12 mouse cellular contexts compared by ENCODE assay signal in the genomic region with DNA sequence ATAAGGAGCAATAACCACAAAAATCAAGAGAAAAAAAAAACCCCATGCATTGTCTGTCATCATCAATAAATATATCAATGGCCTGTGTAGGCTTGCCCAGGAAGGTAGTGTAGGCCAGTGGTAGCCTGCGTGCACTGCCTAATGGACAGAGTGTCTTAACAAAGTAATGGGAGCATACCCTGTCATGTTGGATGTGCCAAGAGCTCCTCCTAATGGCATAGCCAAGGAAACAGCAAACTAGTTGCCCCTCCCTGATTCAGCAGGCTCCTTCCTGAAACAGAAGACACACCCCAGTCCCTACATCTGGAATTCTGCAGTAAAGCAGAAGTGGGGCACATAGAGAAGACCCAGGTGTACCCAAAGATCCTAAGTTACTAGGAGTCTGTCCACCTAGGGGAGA.
DNase-seq lines count a peak whose midpoint lies in the region; ATAC-seq and TF ChIP-seq lines count a peak whose summit lies in the region.
"Had no signal": no experiment of that assay in that cellular context is flagged by ENCODE, and none has a peak within 500 bp of the region (broad histone marks: within the 10 kb centered on the region; RNA-seq: fewer than 3 reads in every experiment).

No protein-coding gene starts in this region.

- H3K36me3 ChIP-seq in heart, embryonic 12.5 days: no peaks in the 10 kb centered on the region
- no peaks in the 10 kb centered on the region for H3K36me3 ChIP-seq in ES-E14 (ENCODE audit: control insufficient read depth, insufficient read depth, low read length, poor library complexity, severe bottlenecking)
- H3K36me3 ChIP-seq: hindbrain, embryonic 12.5 days; midbrain, embryonic 12.5 days had no signal

- TF ChIP-seq CTCF in layer of hippocampus, adult 2 months (conservative IDR thresholded peaks at IDR 0.05): peak; percentile 27; the same call in 1 of the 2 replicates

- WGBS in heart, embryonic 12.5 days: 68% methylated on average over 1 of the region's 1 CpGs

- no peaks in the 10 kb centered on the region for H3K27me3 ChIP-seq in heart, embryonic 12.5 days (replicated peaks)
- H3K27me3 ChIP-seq: hindbrain, embryonic 12.5 days; midbrain, embryonic 12.5 days had no signal

- no peak overlapping the region for H3K4me3 ChIP-seq in heart, embryonic 12.5 days
- H3K4me3 ChIP-seq in layer of hippocampus, adult 2 months: no peak overlapping the region
- no peak overlapping the region for H3K4me3 ChIP-seq in ES-E14 (ENCODE audit: insufficient read depth in 1 of 2, low read depth in 1 of 2, low read length in 2 of 2, poor library complexity in 1 of 2, severe bottlenecking in 1 of 2)
- H3K4me3 ChIP-seq: hindbrain, embryonic 12.5 days; midbrain, embryonic 12.5 days had no signal

- no peak overlapping the region for H3K4me2 ChIP-seq in heart, embryonic 12.5 days
- H3K4me2 ChIP-seq: hindbrain, embryonic 12.5 days; midbrain, embryonic 12.5 days had no signal

- H3K27ac ChIP-seq in heart, embryonic 12.5 days (ENCODE audit: poor library complexity, severe bottlenecking): no peak overlapping the region
- no peak overlapping the region for H3K27ac ChIP-seq in layer of hippocampus, adult 2 months
- H3K27ac ChIP-seq in ES-E14 (ENCODE audit: insufficient read depth, low read depth, low read length, poor library complexity, severe bottlenecking): no peak overlapping the region
- H3K27ac ChIP-seq: hindbrain, embryonic 12.5 days; midbrain, embryonic 12.5 days had no signal

- no peak overlapping the region for H3K9ac ChIP-seq in heart, embryonic 12.5 days
- H3K9ac ChIP-seq in ES-E14 (ENCODE audit: insufficient read depth, low read depth, low read length, poor library complexity, severe bottlenecking): no peak overlapping the region
- H3K9ac ChIP-seq: hindbrain, embryonic 12.5 days; midbrain, embryonic 12.5 days had no signal

- ATAC-seq in heart, embryonic 12.5 days (ENCODE audit: insufficient number of reproducible peaks, low FRiP score): no peak

- in situ Hi-C loops in ES-E14 (cut with MboI; ENCODE audit: low sequenced_read_pairs in 2 of 2, unreplicated experiment in 2 of 2): no loop called here

- H3K9me3 ChIP-seq in heart, embryonic 12.5 days (replicated peaks): no peaks in the 10 kb centered on the region
- H3K9me3 ChIP-seq in ES-E14 (ENCODE audit: control insufficient read depth, insufficient read depth, low read depth, low read length): no peaks in the 10 kb centered on the region
- H3K9me3 ChIP-seq: hindbrain, embryonic 12.5 days; midbrain, embryonic 12.5 days had no signal

- DNase-seq in heart, adult 11 months: peak; percentile 93
- DNase-seq in layer of hippocampus, adult 2 months (ENCODE audit: low spot score in 2 of 2): no peak
- no peak for DNase-seq in layer of hippocampus, adult 11-12 months (ENCODE audit: low spot score)
- DNase-seq in ES-E14 (ENCODE audit: low read depth, low spot score) (peak; percentile 9), adipocyte (ENCODE audit: low spot score) (no peak)
- peak; percentile 24 for DNase-seq in lung, postnatal 36 days
- no peak for DNase-seq in cerebellum, postnatal 10 days
- DNase-seq: cerebellum, adult 11 months; right cerebral cortex, postnatal 14 days had no signal

- H3K4me1 ChIP-seq in heart, embryonic 12.5 days (replicated peaks): no peaks in the 10 kb centered on the region
- no peaks in the 10 kb centered on the region for H3K4me1 ChIP-seq in ES-E14 (ENCODE audit: control insufficient read depth in 2 of 2, insufficient read depth in 2 of 2, low read length in 2 of 2, poor library complexity in 1 of 2)
- H3K4me1 ChIP-seq: hindbrain, embryonic 12.5 days; midbrain, embryonic 12.5 days had no signal

TF ChIP-seq in ES-E14, 5 proteins besides CTCF, POLR2A, EP300 and RAD21:
- no peak for TF ChIP-seq CHD2 (IDR thresholded peaks at IDR 0.05; ENCODE audit: low read depth, low read length)
- TF ChIP-seq ZNF384 (IDR thresholded peaks at IDR 0.05; ENCODE audit: low read depth, low read length): no peak
- TF ChIP-seq ZC3H11A (IDR thresholded peaks at IDR 0.05; ENCODE audit: borderline replicate concordance, low read depth, low read length): peak; percentile 24; the same call in 1 of the 2 replicates
- no peak for TF ChIP-seq HCFC1 (IDR thresholded peaks at IDR 0.05; ENCODE audit: borderline replicate concordance, insufficient read depth, low read length)
- no peak for TF ChIP-seq MAFK (IDR thresholded peaks at IDR 0.05; ENCODE audit: insufficient read depth, low read depth, low read length)

Comparison
In these comparisons a context has a peak if more than half of its experiments do, and no peak if none do; other contexts are left out.
1. DNase-seq: peak in heart, adult 11 months (single experiment), ES-E14 (single experiment) and lung, postnatal 36 days (single experiment); none in layer of hippocampus, adult 2 months (0 of 2), layer of hippocampus, adult 11-12 months (single experiment), cerebellum, postnatal 10 days (0 of 2) and adipocyte (single experiment).